Mouse (Mus musculus) olfactory bulb, adult 2 months (tissue): Measurements from ENCODE around the gene Adgrl3. TPM values are rescaled to one million over a fixed set of nuclear protein-coding genes. Genes with fewer than 3 reads are reported as not detected.

Source experiments
- H3K27ac ChIP-seq: fragments of 200-500 bp; 2 replicates; pipeline ENCODE4 v1.5.1; 2012; ENCODE audit warnings: low read depth, low read length; ENCODE audit not compliant: insufficient read depth
- H3K4me1 ChIP-seq: fragments of 200-500 bp; 2 replicates; pipeline ENCODE4 v1.6.1; 2012; ENCODE audit warnings: low read length; ENCODE audit not compliant: control insufficient read depth, insufficient read depth
- H3K4me3 ChIP-seq: fragments of 200-500 bp; 2 replicates; pipeline ENCODE4 v1.5.1; 2012; ENCODE audit warnings: mild to moderate bottlenecking, low read depth, low read length, moderate library complexity; ENCODE audit not compliant: insufficient read depth
- CTCF ChIP-seq: fragments of 200-500 bp; IDR thresholded peaks from 2 replicates; pipeline ENCODE4 v1.5.1; 2012; ENCODE audit warnings: low read depth, mild to moderate bottlenecking, low read length, moderate library complexity; ENCODE audit not compliant: insufficient read depth
- POLR2A ChIP-seq: fragments of 200-500 bp; IDR thresholded peaks from 2 replicates; pipeline ENCODE4 v1.6.1; 2012; ENCODE audit warnings: mild to moderate bottlenecking, low read depth, low read length, moderate library complexity; ENCODE audit not compliant: insufficient read depth
- WGBS: fragments of 180-500 bp; shearing (Covaris S2); methylation state at CpG from one replicate; pipeline ENCODE4 v1.1.7; 2018; 5-methylcytosine and 5-hydroxymethylcytosine counted together
- polyA plus RNA-seq: library from polyadenylated mRNA; stranded (reverse); fragments of >200 nt; gene quantifications from 2 replicates; pipeline ENCODE4 v1.2.4, GENCODE M21; 2012; ENCODE audit warnings: low replicate concordance; ENCODE audit not compliant: missing spikeins, insufficient read depth, insufficient read length

The Adgrl3 gene
- polyA plus RNA-seq, 1 experiment: not detected

GRCm38 (mm10) chr5:81645557-81645956, 625.6 kb downstream of the Adgrl3 start:
- TF ChIP-seq CTCF: no peak
- no peak for TF ChIP-seq POLR2A
- Histone ChIP-seq H3K27ac (no peak overlapping the region), H3K4me3 (no peak overlapping the region), H3K4me1 (0 out of 2 replicates have a peak, but pooled peaks cover 2% of the 10 kb centered on the region)
- WGBS: 86% methylated on average over 5 of the region's 5 CpGs

GRCm38 (mm10) chr5:81653941-81654340, 634.0 kb downstream of the Adgrl3 start:
- no peak for TF ChIP-seq POLR2A
- TF ChIP-seq CTCF: no peak
- 73% methylated on average over 2 of the region's 2 CpGs for WGBS
- Histone ChIP-seq H3K27ac (no peak overlapping the region), H3K4me1 (no peaks in the 10 kb centered on the region), H3K4me3 (no peak overlapping the region)

- WGBS: 62% methylated on average over 6 of the region's 6 CpGs
- Histone ChIP-seq H3K27ac (no peak overlapping the region), H3K4me1 (no peaks in the 10 kb centered on the region), H3K4me3 (no peak overlapping the region)
- no peak for TF ChIP-seq CTCF
- no peak for TF ChIP-seq POLR2A
These were observed 641.9 kb downstream of the Adgrl3 start for GRCm38 (mm10) chr5:81661611-81662390.

- 49% methylated on average over 4 of the region's 4 CpGs for WGBS
- H3K27ac ChIP-seq: no peak overlapping the region
- TF ChIP-seq POLR2A: no peak
- TF ChIP-seq CTCF: no peak
- H3K4me1 ChIP-seq: no peaks in the 10 kb centered on the region
- no peak overlapping the region for H3K4me3 ChIP-seq
These were observed 651.1 kb downstream of the Adgrl3 start for GRCm38 (mm10) chr5:81671025-81671424.

GRCm38 (mm10) chr5:81674275-81674974, 654.5 kb downstream of the Adgrl3 start:
- TF ChIP-seq POLR2A: no peak
- no peak for TF ChIP-seq CTCF
- Histone ChIP-seq H3K27ac (no peak overlapping the region), H3K4me3 (no peak overlapping the region), H3K4me1 (no peaks in the 10 kb centered on the region)
- WGBS: 88% methylated on average over 4 of the region's 4 CpGs

GRCm38 (mm10) chr5:81674975-81675371, 655.0 kb downstream of the Adgrl3 start:
- TF ChIP-seq POLR2A (no peak), CTCF (no peak)
- Histone ChIP-seq H3K27ac (no peak overlapping the region), H3K4me3 (no peak overlapping the region), H3K4me1 (no peaks in the 10 kb centered on the region)
- WGBS: 69% methylated on average over 1 of the region's 1 CpGs

GRCm38 (mm10) chr5:81676896-81677295, 657.0 kb downstream of the Adgrl3 start:
- TF ChIP-seq POLR2A (no peak), CTCF (no peak)
- WGBS: 90% methylated on average over 1 of the region's 1 CpGs
- H3K4me1 ChIP-seq: no peaks in the 10 kb centered on the region

GRCm38 (mm10) chr5:81686206-81686605, 666.3 kb downstream of the Adgrl3 start:
- H3K4me3 ChIP-seq: no peak overlapping the region
- WGBS: 65% methylated on average over 3 of the region's 3 CpGs
- no peak for TF ChIP-seq CTCF
- TF ChIP-seq POLR2A: no peak
- H3K27ac ChIP-seq: no peak overlapping the region
- no peaks in the 10 kb centered on the region for H3K4me1 ChIP-seq

More at GRCm38 (mm10) chr5:81676896-81677295, 657.0 kb downstream of the Adgrl3 start:
- Histone ChIP-seq H3K27ac (no peak overlapping the region), H3K4me3 (no peak overlapping the region)

GRCm38 (mm10) chr5:81686845-81687244, 666.9 kb downstream of the Adgrl3 start:
- no peak overlapping the region for H3K4me3 ChIP-seq
- no peak for TF ChIP-seq POLR2A
- TF ChIP-seq CTCF: no peak
- H3K27ac ChIP-seq: no peak overlapping the region
- H3K4me1 ChIP-seq: no peaks in the 10 kb centered on the region
- WGBS: 76% methylated on average over 4 of the region's 4 CpGs
